Comparison of ENCODE assay signal across 18 mouse cellular contexts in the genomic region with DNA sequence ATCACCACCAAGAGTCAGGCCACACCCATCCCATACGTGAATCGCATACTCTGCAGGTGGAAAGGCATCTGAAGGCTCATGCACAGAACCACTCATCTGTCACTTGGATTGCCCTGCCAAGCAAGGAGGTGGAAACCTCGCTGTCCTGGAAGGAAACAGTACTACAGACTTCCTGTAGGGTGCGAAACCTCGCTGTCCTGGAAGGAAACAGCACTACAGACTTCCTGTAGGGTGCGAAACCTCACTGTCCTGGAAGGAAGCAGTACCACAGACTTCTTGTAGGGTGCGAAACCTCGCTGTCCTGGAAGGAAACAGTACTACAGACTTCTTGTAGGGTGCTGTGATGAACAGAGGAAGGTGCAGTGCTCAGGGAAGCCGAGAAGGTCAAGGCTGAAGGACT. TPM values are rescaled to one million over a fixed set of nuclear protein-coding genes. Genes with fewer than 3 reads are reported as not detected.
DNase-seq lines count a peak whose midpoint lies in the region; ATAC-seq and TF ChIP-seq lines count a peak whose summit lies in the region.
"Had no signal": no experiment of that assay in that cellular context is flagged by ENCODE, and none has a peak within 500 bp of the region (broad histone marks: within the 10 kb centered on the region; RNA-seq: fewer than 3 reads in every experiment).

No protein-coding gene starts in this region.

- no peak overlapping the region for H3K9ac ChIP-seq in kidney, postnatal 0 days (ENCODE audit: low read depth, low read length)
- H3K9ac ChIP-seq: hindbrain, embryonic 14.5 days; limb, embryonic 13.5 days; lung, embryonic 14.5 days had no signal

- DNase-seq in kidney, postnatal 0 days (ENCODE audit: low spot score) = no peak
- no peak for DNase-seq in kidney, adult 2 months
- peak; percentile 34 for DNase-seq in CD4-positive helper T cell, adult 2 months (ENCODE audit: low read depth, low spot score)
- DNase-seq in R1 (ENCODE audit: low read depth, low spot score) (peak; percentile 63), MN1 (ENCODE audit: low spot score) (no peak)
- no peak for DNase-seq in kidney, adult 11 months
- no peak for DNase-seq in kidney, postnatal 25 days
- DNase-seq: cerebellum, adult 9-10 months; gastrocnemius, postnatal 10 days; heart, postnatal 10 days; kidney, adult 9 months; lung, embryonic 14.5 days; spleen, adult 18-20 months had no signal

- TF ChIP-seq CTCF in kidney, postnatal 0 days (IDR thresholded peaks at IDR 0.05; ENCODE audit: low read depth) = peak; percentile 23; the same call in 1 of the 2 replicates
- TF ChIP-seq CTCF in kidney, adult 2 months (conservative IDR thresholded peaks at IDR 0.05; ENCODE audit: insufficient read depth, insufficient read length, low read depth, low read length) = no peak

- TF ChIP-seq POLR2A in kidney, adult 2 months (IDR thresholded peaks at IDR 0.05; ENCODE audit: low read depth, low read length) = no peak

- no peaks in the 10 kb centered on the region for H3K27me3 ChIP-seq in kidney, postnatal 0 days (ENCODE audit: insufficient read depth, low read length)
- no peaks in the 10 kb centered on the region for H3K27me3 ChIP-seq in kidney, adult 2 months (replicated peaks; ENCODE audit: control insufficient read depth, insufficient read depth, low read length)
- H3K27me3 ChIP-seq: limb, embryonic 13.5 days had no signal

- 68% methylated on average over 9 of the region's 9 CpGs for WGBS in kidney, postnatal 0 days
- WGBS in kidney, adult 2 months = 65% methylated on average over 9 of the region's 9 CpGs

- no peaks in the 10 kb centered on the region for H3K4me1 ChIP-seq in kidney, postnatal 0 days (replicated peaks; ENCODE audit: insufficient read depth, low read length)
- H3K4me1 ChIP-seq in kidney, adult 2 months (ENCODE audit: control insufficient read depth, insufficient read depth, low read length) = no peaks in the 10 kb centered on the region
- H3K4me1 ChIP-seq: limb, embryonic 13.5 days had no signal

- H3K4me3 ChIP-seq in kidney, postnatal 0 days (replicated peaks; ENCODE audit: low read depth, low read length) = no peak overlapping the region
- no peak overlapping the region for H3K4me3 ChIP-seq in kidney, adult 2 months (ENCODE audit: insufficient read depth, low read depth, low read length)
- H3K4me3 ChIP-seq: limb, embryonic 13.5 days had no signal

- no peak overlapping the region for H3K4me2 ChIP-seq in kidney, postnatal 0 days (ENCODE audit: low read length)
- H3K4me2 ChIP-seq: hindbrain, embryonic 14.5 days; limb, embryonic 13.5 days; lung, embryonic 14.5 days had no signal

- no peak overlapping the region for H3K27ac ChIP-seq in kidney, postnatal 0 days
- no peak overlapping the region for H3K27ac ChIP-seq in kidney, adult 2 months (ENCODE audit: insufficient read depth, low read depth, low read length)
- H3K27ac ChIP-seq: hindbrain, embryonic 14.5 days; limb, embryonic 13.5 days had no signal

- no peaks in the 10 kb centered on the region for H3K36me3 ChIP-seq in kidney, postnatal 0 days (ENCODE audit: insufficient read depth, low read length)
- H3K36me3 ChIP-seq in kidney, adult 2 months (ENCODE audit: control insufficient read depth, insufficient read depth, low read length) = no peaks in the 10 kb centered on the region
- H3K36me3 ChIP-seq: G1E; limb, embryonic 13.5 days had no signal

- ATAC-seq in kidney, postnatal 0 days (replicated peaks; ENCODE audit: low FRiP score, low read depth) = no peak
- ATAC-seq in megakaryocyte, adult 5-6 weeks (ENCODE audit: poor library complexity, severe bottlenecking) = peak; percentile 49
- ATAC-seq: forebrain, embryonic 14.5 days had no signal

- H3K9me3 ChIP-seq in kidney, postnatal 0 days (replicated peaks; ENCODE audit: low read length) = no peaks in the 10 kb centered on the region
- H3K9me3 ChIP-seq: G1E; limb, embryonic 13.5 days had no signal

RNA-seq across cellular contexts. Expression of gene Sephs1, which starts 8.6 kb away (rescaled TPM):
- polyA plus RNA-seq in kidney, postnatal 0 days (2015; fragmentation: Nextera tagmentation; extraction: Ambion mirVana) = 54.6 and 59.8 TPM in 2 replicates
- polyA plus RNA-seq in kidney, adult 2 months (2012; rRNA removed) = 21.7 and 23.9 TPM in 2 replicates
- total RNA-seq in megakaryocyte, adult 5-6 weeks (2015) = 24.1 and 25.3 TPM in 2 replicates
- total RNA-seq in megakaryocyte, adult 5-6 weeks (2017) = 31.8 and 34.9 TPM in 2 replicates

RNA-seq across cellular contexts. Expression of gene Phyh, which starts 46.1 kb away (rescaled TPM):
- 159 and 164 TPM in 2 replicates for polyA plus RNA-seq in kidney, postnatal 0 days (2015; fragmentation: Nextera tagmentation; extraction: Ambion mirVana)
- polyA plus RNA-seq in kidney, adult 2 months (2012; rRNA removed) = 322 and 403 TPM in 2 replicates
- total RNA-seq in megakaryocyte, adult 5-6 weeks (2015) = 94.4 and 104 TPM in 2 replicates
- total RNA-seq in megakaryocyte, adult 5-6 weeks (2017) = 48.1 and 59.6 TPM in 2 replicates

Comparison
In these comparisons a context has a peak if more than half of its experiments do, and no peak if none do; other contexts are left out.
1. DNase-seq: peak in CD4-positive helper T cell, adult 2 months (single experiment) and R1 (single experiment); none in kidney, postnatal 0 days (single experiment), kidney, adult 2 months (single experiment), MN1 (single experiment), kidney, adult 11 months (single experiment) and kidney, postnatal 25 days (0 of 2).